Mouse (Mus musculus) hindbrain, embryonic 13.5 days (tissue): ENCODE data around the gene Zfp92. TPM values are rescaled to one million over a fixed set of nuclear protein-coding genes. Genes with fewer than 3 reads are reported as not detected.

Source experiments
- ATAC-seq: fragments of 200-750 bp; cut with Nextera tagmentation; 2 replicates; pipeline ENCODE4 v1.8.0; 2017; ENCODE audit warnings: moderate TSS enrichment; ENCODE audit not compliant: low FRiP score
- H3K27ac ChIP-seq: fragments of 300-500 bp; sonication (generic); 2 replicates; pipeline ENCODE4 v1.5.1; 2015; ENCODE audit warnings: inconsistent platforms, mild to moderate bottlenecking, moderate library complexity
- H3K27me3 ChIP-seq: fragments of 300-500 bp; sonication (generic); 2 replicates; pipeline ENCODE4 v1.6.1; 2015; ENCODE audit warnings: mild to moderate bottlenecking, inconsistent platforms
- H3K36me3 ChIP-seq: fragments of 300-500 bp; sonication (generic); 2 replicates; pipeline ENCODE4 v1.6.1; 2015; ENCODE audit warnings: mild to moderate bottlenecking, inconsistent platforms
- H3K4me1 ChIP-seq: fragments of 300-500 bp; sonication (generic); replicated peaks from 2 replicates; pipeline ENCODE4 v1.6.1; 2015; ENCODE audit warnings: inconsistent platforms
- H3K4me2 ChIP-seq: fragments of 300-500 bp; sonication (generic); 2 replicates; pipeline ENCODE4 v1.6.1; 2015; ENCODE audit warnings: inconsistent platforms, mild to moderate bottlenecking, moderate library complexity
- H3K4me3 ChIP-seq: fragments of 300-500 bp; sonication (generic); 2 replicates; pipeline ENCODE4 v1.5.1; 2015; ENCODE audit warnings: mild to moderate bottlenecking, inconsistent platforms
- H3K9ac ChIP-seq: fragments of 300-500 bp; sonication (generic); 2 replicates; pipeline ENCODE4 v1.6.1; 2015; ENCODE audit warnings: mild to moderate bottlenecking, inconsistent platforms
- H3K9me3 ChIP-seq: fragments of 300-500 bp; sonication (generic); 2 replicates; pipeline ENCODE4 v1.6.1; 2016; ENCODE audit warnings: inconsistent platforms
- WGBS: fragments of 180-500 bp; shearing (Covaris S2); methylation state at CpG from one replicate; pipeline ENCODE4 v1.1.7; 2015; 5-methylcytosine and 5-hydroxymethylcytosine counted together
- polyA plus RNA-seq: library from polyadenylated mRNA; unstranded; fragments of >200 nt; fragmentation: Nextera tagmentation; extraction: Ambion mirVana; gene quantifications from 2 replicates; pipeline ENCODE4 v1.2.1, GENCODE M21; 2015

Zfp92 gene
- polyA plus RNA-seq, 1 experiment from 2014 or later, result 0.51 TPM

- H3K9me3 ChIP-seq, result no peaks in the 10 kb centered on the region
- no peak overlapping the region for H3K4me3 ChIP-seq
- WGBS, result 63% methylated on average over 2 of the region's 2 CpGs
- no peaks in the 10 kb centered on the region for H3K4me1 ChIP-seq
- peaks cover 24% of the 10 kb centered on the region for H3K36me3 ChIP-seq
- ATAC-seq, result no peak
- H3K27ac ChIP-seq, result no peak overlapping the region
- H3K27me3 ChIP-seq, result no peaks in the 10 kb centered on the region
- H3K9ac ChIP-seq, result no peak overlapping the region
- no peak overlapping the region for H3K4me2 ChIP-seq
Observed at GRCm38 (mm10) chrX:73441428-73441827, 30.5 kb downstream of the Zfp92 start.

- no peak for ATAC-seq
- WGBS, result 30% methylated on average over 2 of the region's 2 CpGs
- H3K4me3 ChIP-seq, result no peak overlapping the region
Observed at GRCm38 (mm10) chrX:73451949-73452348, 41.1 kb downstream of the Zfp92 start.

DNA sequence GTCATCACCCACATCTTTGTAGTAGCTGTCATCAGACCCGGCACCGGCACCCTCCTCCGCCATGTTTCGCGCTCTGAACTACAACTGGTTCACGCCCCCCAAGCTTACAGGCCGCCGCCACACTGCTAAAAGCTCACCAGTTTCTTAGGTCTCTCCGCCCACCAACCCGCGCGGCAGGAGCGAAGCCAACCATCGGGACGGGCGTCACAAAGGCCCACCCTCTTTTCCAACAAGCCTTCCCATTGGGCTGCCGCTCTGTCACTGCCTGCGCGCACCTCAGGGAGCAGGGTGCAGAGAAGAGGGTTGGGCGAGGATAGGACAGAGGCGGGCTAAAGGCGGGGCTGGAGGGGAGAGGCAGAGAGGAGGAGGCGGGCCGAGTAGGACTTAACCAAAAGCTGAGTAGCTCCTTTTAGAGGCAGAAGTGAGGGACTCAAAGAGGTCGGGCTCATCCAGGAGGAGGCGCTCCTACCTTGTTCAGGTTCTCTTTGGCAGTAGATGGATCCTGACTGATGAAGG, 48.0 kb downstream of the Zfp92 start, which contains the start of gene Haus7:
Gene Haus7, minus strand, starts transcription at position 168 of the 516 bp plus-strand sequence.
- Histone ChIP-seq H3K36me3 (no peaks in the 10 kb centered on the region), H3K4me3 (peak within 1 kb of the TSS; percentile 52), H3K4me1 (peaks cover 15% of the 10 kb centered on the region), H3K4me2 (peak within 1 kb of the TSS; percentile 62), H3K27ac (peak within 1 kb of the TSS; percentile 50), H3K9me3 (no peaks in the 10 kb centered on the region), H3K27me3 (no peaks in the 10 kb centered on the region), H3K9ac (peak within 1 kb of the TSS; percentile 72)
- 14% methylated on average over 26 of the region's 26 CpGs for WGBS
- ATAC-seq, result peak; percentile 100

More at GRCm38 (mm10) chrX:73451949-73452348, 41.1 kb downstream of the Zfp92 start:
- Histone ChIP-seq H3K4me2 (no peak overlapping the region), H3K4me1 (peaks cover 2% of the 10 kb centered on the region; the same call in 1 of the 2 replicates), H3K27me3 (no peaks in the 10 kb centered on the region), H3K27ac (no peak overlapping the region), H3K9me3 (no peaks in the 10 kb centered on the region), H3K9ac (no peak overlapping the region), H3K36me3 (peaks cover 16% of the 10 kb centered on the region)

- 87% methylated on average over 4 of the region's 4 CpGs for WGBS
- Histone ChIP-seq H3K4me3 (no peak overlapping the region), H3K36me3 (no peaks in the 10 kb centered on the region), H3K9ac (no peak overlapping the region), H3K9me3 (no peaks in the 10 kb centered on the region), H3K27me3 (no peaks in the 10 kb centered on the region), H3K27ac (no peak overlapping the region), H3K4me1 (peaks cover 15% of the 10 kb centered on the region), H3K4me2 (no peak overlapping the region)
- no peak for ATAC-seq
Observed at GRCm38 (mm10) chrX:73460792-73461191, 49.9 kb downstream of the Zfp92 start.

DNA sequence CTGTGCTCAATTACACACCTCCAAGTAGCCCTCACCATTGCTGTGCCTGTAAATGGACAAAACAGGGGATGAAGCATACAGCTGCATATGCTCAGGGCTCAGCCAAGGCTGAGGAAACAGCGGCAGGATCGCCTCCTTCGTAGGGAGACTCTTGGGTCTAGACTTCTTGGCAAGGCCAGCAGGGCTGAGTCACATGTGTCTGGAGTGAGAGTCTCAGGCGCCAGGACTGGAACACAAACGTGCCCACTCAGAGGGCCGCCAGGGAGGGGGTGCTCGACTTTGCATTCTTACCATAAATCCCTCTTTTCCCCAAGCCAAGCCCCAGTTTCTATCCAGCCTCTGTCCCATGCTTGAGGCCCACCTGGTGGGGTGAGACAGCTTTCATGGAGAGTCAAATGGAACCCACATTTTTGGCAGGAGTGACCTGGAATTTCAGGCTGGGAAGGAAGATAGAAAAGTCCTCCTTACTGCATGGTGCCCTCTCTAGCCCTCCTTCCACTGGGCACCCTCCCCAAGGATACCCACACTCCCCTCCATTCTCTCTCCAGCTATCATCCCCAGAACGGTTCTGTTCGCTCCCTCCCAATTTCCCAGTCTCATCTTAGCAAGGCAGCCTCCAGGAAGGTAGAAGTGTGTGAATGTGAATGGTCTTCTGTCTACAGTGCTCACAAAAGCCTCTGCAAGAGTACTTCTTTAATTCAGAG, 54.7 kb downstream of the Zfp92 start:
- Histone ChIP-seq H3K9me3 (no peaks in the 10 kb centered on the region), H3K4me3 (no peak overlapping the region), H3K27me3 (no peaks in the 10 kb centered on the region), H3K27ac (no peak overlapping the region), H3K9ac (no peak overlapping the region), H3K36me3 (no peaks in the 10 kb centered on the region), H3K4me1 (no peaks in the 10 kb centered on the region), H3K4me2 (no peak overlapping the region)
- ATAC-seq, result no peak
- WGBS, result 77% methylated on average over 9 of the region's 9 CpGs

DNA sequence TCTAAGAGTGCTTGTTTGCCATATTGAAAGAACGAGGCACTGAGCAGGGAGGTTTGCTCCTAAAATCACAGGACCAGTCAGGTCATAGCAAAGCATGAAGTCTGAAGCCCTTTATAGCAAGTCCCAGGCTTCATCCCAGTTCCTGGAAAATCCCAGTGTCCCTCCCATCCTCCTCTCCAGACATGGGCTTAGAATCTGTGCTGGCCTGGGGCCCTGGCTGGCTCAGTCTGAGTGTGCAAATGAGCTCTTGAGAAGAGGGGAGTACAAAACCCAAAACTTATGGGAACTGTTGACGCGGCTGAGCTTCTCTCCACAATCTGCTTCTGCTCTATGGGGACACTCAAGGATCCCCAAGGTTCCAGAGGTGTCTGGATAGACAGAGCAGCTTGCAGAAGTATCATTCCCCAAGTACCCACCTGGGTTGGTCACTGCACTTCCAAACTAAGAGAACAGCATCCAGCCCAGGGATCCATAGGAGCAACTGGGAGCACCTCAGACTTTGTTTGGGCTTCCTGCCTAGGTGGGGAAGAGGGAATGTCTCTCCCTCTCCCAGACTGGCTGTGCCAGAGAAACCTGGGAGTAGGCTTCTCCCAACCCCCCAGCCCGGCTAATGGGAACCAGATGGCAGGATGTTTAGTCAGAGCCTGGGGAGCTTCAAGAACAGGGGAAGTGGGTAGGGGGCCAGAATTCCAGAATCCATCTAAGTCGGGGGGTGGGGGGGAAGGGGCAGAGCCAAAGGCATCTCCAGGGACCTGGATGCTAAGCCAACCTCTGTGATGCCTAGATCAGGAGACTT, 56.7 kb downstream of the Zfp92 start:
- Histone ChIP-seq H3K4me3 (no peak overlapping the region), H3K36me3 (no peaks in the 10 kb centered on the region), H3K4me2 (no peak overlapping the region), H3K9ac (no peak overlapping the region), H3K4me1 (no peaks in the 10 kb centered on the region), H3K27ac (no peak overlapping the region), H3K9me3 (no peaks in the 10 kb centered on the region), H3K27me3 (no peaks in the 10 kb centered on the region)
- ATAC-seq, result no peak
- 72% methylated on average over 5 of the region's 5 CpGs for WGBS

- 84% methylated on average over 3 of the region's 3 CpGs for WGBS
- Histone ChIP-seq H3K4me2 (no peak overlapping the region), H3K9me3 (no peaks in the 10 kb centered on the region), H3K9ac (no peak overlapping the region), H3K4me1 (no peaks in the 10 kb centered on the region), H3K4me3 (no peak overlapping the region), H3K36me3 (no peaks in the 10 kb centered on the region), H3K27ac (no peak overlapping the region), H3K27me3 (no peaks in the 10 kb centered on the region)
- no peak for ATAC-seq
Observed at GRCm38 (mm10) chrX:73468330-73468729, 57.4 kb downstream of the Zfp92 start.

GRCm38 (mm10) chrX:73468752-73469151, 57.9 kb downstream of the Zfp92 start:
- Histone ChIP-seq H3K4me2 (no peak overlapping the region), H3K9me3 (no peaks in the 10 kb centered on the region), H3K27me3 (no peaks in the 10 kb centered on the region), H3K4me3 (no peak overlapping the region), H3K27ac (no peak overlapping the region), H3K4me1 (no peaks in the 10 kb centered on the region), H3K9ac (no peak overlapping the region), H3K36me3 (no peaks in the 10 kb centered on the region)
- no peak for ATAC-seq
- 45% methylated on average over 1 of the region's 1 CpGs for WGBS

DNA sequence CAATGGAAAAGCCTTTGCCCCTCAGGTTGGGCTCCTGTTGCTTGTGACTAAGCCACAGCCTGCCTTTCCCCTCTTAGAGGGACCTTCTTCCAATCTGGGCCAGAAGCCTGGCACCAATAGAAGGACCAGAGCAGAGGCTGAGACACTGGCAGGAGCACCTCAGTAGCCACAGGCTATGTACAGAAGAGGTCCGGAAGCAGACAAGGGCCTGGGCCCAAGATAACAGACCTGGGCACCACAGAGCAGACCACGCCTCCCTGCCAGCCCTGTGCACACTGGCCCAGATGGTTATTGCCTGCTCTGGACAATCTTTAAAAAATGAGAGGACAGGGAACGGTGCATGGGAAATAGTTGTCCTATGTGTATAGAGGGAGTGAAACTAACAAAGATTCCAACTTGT, 60.9 kb downstream of the Zfp92 start:
- Histone ChIP-seq H3K4me1 (0 out of 2 replicates have a peak, but pooled peaks cover 3% of the 10 kb centered on the region), H3K9me3 (no peaks in the 10 kb centered on the region), H3K4me2 (no peak overlapping the region), H3K27me3 (no peaks in the 10 kb centered on the region), H3K9ac (no peak overlapping the region), H3K4me3 (no peak overlapping the region), H3K36me3 (no peaks in the 10 kb centered on the region), H3K27ac (no peak overlapping the region)
- no peak for ATAC-seq
- 87% methylated on average over 3 of the region's 3 CpGs for WGBS

DNA sequence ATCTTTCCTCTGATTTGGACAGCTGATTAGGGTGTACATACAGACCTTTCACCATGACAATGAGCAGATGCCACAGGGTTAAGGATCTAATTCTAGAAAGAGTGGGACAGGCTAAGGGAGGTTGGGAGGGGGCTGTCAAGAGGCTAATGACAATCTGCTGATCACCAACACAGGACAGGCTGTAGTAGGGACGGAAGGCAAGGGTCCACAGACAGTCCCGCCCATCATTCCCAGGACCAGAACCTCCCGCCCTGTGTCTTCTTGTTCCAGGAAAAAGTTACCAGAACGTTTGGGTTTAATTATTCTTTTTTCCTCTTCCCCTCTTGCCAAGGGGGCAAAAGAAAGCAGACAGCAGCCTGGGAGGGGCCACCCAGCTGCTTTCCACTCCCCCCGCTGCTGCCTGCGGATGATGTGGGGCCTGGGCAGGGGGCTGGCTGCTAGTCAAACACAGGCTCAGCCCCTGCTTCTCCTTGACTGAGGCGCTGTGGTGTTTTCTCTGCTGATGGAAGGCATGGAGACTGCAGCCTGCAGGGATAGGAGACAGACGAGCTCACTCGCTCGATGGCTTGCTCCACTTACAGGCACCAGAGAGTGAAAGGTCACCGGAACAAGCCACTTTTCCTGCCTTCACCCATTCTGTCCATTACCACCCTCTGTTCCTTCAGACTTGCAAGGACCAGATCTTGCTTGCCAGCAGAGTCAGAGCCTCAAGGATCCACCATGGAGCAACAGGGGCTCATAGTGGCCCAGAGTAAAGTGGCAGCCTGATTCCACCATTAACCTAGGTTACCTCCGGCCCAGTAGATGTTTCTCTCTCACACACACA, 63.7 kb downstream of the Zfp92 start:
- WGBS, result 63% methylated on average over 12 of the region's 12 CpGs
- Histone ChIP-seq H3K9ac (no peak overlapping the region), H3K9me3 (no peaks in the 10 kb centered on the region), H3K27ac (no peak overlapping the region), H3K4me2 (no peak overlapping the region), H3K36me3 (no peaks in the 10 kb centered on the region), H3K4me1 (0 out of 2 replicates have a peak, but pooled peaks cover 3% of the 10 kb centered on the region), H3K27me3 (no peaks in the 10 kb centered on the region), H3K4me3 (no peak overlapping the region)
- no peak for ATAC-seq

GRCm38 (mm10) chrX:73475658-73476256, 64.9 kb downstream of the Zfp92 start:
- Histone ChIP-seq H3K9me3 (no peaks in the 10 kb centered on the region), H3K4me3 (no peak overlapping the region)
- WGBS, result 94% methylated on average over 1 of the region's 1 CpGs

More at GRCm38 (mm10) chrX:73475658-73476256, 64.9 kb downstream of the Zfp92 start:
- H3K4me1 ChIP-seq, result 0 out of 2 replicates have a peak, but pooled peaks cover 3% of the 10 kb centered on the region
- no peaks in the 10 kb centered on the region for H3K36me3 ChIP-seq
- H3K27ac ChIP-seq, result no peak overlapping the region
- no peak for ATAC-seq
- no peak overlapping the region for H3K9ac ChIP-seq
- no peak overlapping the region for H3K4me2 ChIP-seq
- H3K27me3 ChIP-seq, result no peaks in the 10 kb centered on the region
